Mouse (Mus musculus) adipose tissue, adult 10 weeks (tissue): ENCODE measurements around the gene Col6a2. TPM values are rescaled to one million over a fixed set of nuclear protein-coding genes. Genes with fewer than 3 reads are reported as not detected.

ENCODE experiments used
- polyA plus RNA-seq: library from polyadenylated mRNA; stranded (reverse); fragments of 350-450 nt; fragmentation: Illumina TruSeq; extraction: RNeasy Lipid Tissue Mini Kit (QIAGEN cat#74804); gene quantifications from one replicate; pipeline ENCODE4 v1.2.3, GENCODE M21; 2014; ENCODE audit warnings: low read depth, low replicate concordance

Gene Col6a2
- polyA plus RNA-seq, result 166 TPM

DNA sequence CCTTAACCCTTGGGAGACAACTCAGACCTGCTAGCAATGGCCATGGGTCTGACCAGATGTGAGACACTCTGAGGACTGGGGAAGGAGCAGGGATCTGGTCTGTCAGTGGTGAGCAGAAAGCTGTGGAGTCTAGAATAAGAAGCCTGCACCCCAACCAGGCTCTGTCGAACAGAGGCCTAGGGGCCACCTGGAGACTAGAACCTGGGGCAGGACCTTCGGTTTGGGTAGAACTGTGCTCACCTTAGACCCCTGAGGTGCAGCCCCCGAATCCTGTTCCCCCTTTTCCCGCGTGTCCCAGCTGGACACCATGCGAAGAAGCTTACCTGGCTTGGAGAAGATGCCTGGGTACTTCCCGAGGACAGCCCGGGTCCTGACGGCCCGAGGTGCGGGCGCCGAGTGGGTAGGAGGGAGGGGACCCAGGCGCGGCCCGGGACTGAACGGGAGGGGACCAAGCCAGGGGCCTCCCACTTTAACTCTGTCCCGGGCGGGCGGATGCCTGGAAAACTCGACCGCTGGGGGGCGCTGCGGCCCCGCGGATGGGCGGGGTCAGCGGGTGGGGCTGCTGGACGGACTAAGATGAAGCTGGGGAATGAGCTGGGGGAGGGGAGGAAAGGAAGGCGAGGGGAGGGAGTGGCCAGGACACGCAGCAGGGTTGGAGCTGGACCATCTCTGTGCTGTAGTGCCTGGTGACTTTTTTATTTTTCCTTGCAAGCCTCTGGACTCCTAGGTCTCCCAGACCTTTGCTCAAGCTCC, at the start of gene Col6a2:
Gene Col6a2, minus strand, starts transcription at position 703 of the 753 bp plus-strand sequence.

GRCm38 (mm10) chr10:76575374-76575773, 48.1 kb downstream of the Col6a2 start, which contains the start of gene Ftcd:
Gene Ftcd, plus strand, starts transcription at chr10:76575648.

GRCm38 (mm10) chr10:76561972-76562371, 61.5 kb downstream of the Col6a2 start, which contains the start of gene Spatc1l:
Gene Spatc1l, plus strand, starts transcription at chr10:76562272.

Other genes starting within 250 kb of the Col6a2 start
- not detected for gene AC141477.1, start 183.2 kb downstream of the Col6a2 start, polyA plus RNA-seq
- gene Pcnt, start 180.8 kb downstream of the Col6a2 start, polyA plus RNA-seq, result 14.6 TPM
- gene 2610028H24Rik, start 174.5 kb downstream of the Col6a2 start, polyA plus RNA-seq, result 2.1 TPM
- 26.8 TPM for gene Mcm3ap, start 154.7 kb downstream of the Col6a2 start, polyA plus RNA-seq
- gene Ybey, start 154.5 kb downstream of the Col6a2 start, polyA plus RNA-seq, result 3.0 TPM
- gene Lss, start 92.0 kb downstream of the Col6a2 start, polyA plus RNA-seq, result 23.9 TPM
- gene Spatc1l, start 61.4 kb downstream of the Col6a2 start, polyA plus RNA-seq, result 3.0 TPM
- 2.0 TPM for gene Ftcd, start 48.0 kb downstream of the Col6a2 start, polyA plus RNA-seq
- 204 TPM for gene Col6a1, start 102.5 kb upstream of the Col6a2 start, polyA plus RNA-seq